Mouse (Mus musculus): ENCODE data around the gene Pfkl. TPM values are rescaled to one million over a fixed set of nuclear protein-coding genes. Genes with fewer than 3 reads are reported as not detected.
"Not testable (repeated sequence)": the region's sequence is repeated elsewhere in the genome, so short reads cannot be mapped to it uniquely, and the experiment has no call there.

Gene Pfkl
- 1 to 10 TPM; 6.0 to 8.6 TPM for total RNA-seq (2021)
- long read RNA-seq, experiment 1, transcript Pfkl-201 (22 exons, 3,730 nt), result major isoform, 6 of 8 reads
- long read RNA-seq, experiment 1, partial matches to known transcripts, result 2 of 8 reads
- long read RNA-seq, experiment 1, other reads (novel, unspliced or antisense), result 0 of 8 reads
- long read RNA-seq, experiment 2, transcript Pfkl-201 (22 exons, 3,730 nt), result major isoform, 13 of 16 reads
- long read RNA-seq, experiment 2, partial matches to known transcripts, result 2 of 16 reads
- long read RNA-seq, experiment 2, other reads (novel, unspliced or antisense), result 1 of 16 reads

- no peak for DNase-seq
- intact Hi-C loops (cut with DNase I), result no loop called here
Measured at GRCm38 (mm10) chr10:78009945-78010293, at the start of gene Pfkl. TSS of gene Pfkl (minus strand) at chr10:78010083.

- intact Hi-C loops (cut with DNase I), result no loop called here
- no peak for DNase-seq
Measured at GRCm38 (mm10) chr10:78057056-78057455, 47.2 kb upstream of the Pfkl start.

- intact Hi-C loops (cut with DNase I), result no loop called here
- DNase-seq, result no peak
Measured at GRCm38 (mm10) chr10:78054633-78055565, 45.0 kb upstream of the Pfkl start.

GRCm38 (mm10) chr10:78049519-78050035, 39.7 kb upstream of the Pfkl start:
- DNase-seq, result no peak
- intact Hi-C loops (cut with DNase I), result no loop called here

GRCm38 (mm10) chr10:78048061-78048730, 38.3 kb upstream of the Pfkl start:
- intact Hi-C loops (cut with DNase I), result no loop called here
- no peak for DNase-seq

- intact Hi-C loops (cut with DNase I), result no loop called here
- DNase-seq, result no peak
Measured at GRCm38 (mm10) chr10:78046388-78046787, 36.5 kb upstream of the Pfkl start.

- intact Hi-C loops (cut with DNase I), result no loop called here
Measured at GRCm38 (mm10) chr10:78044531-78044930, 34.6 kb upstream of the Pfkl start.

GRCm38 (mm10) chr10:78043406-78043836, 33.5 kb upstream of the Pfkl start, which contains the start of gene Aire:
TSS of gene Aire (minus strand) at chr10:78043610.
- DNase-seq, result peak in 1 of 2 experiments; percentile 45
- intact Hi-C loops (cut with DNase I), result loop anchor here (2.0 kb wide), 1 partner anchor 55 kb away; no protein-coding TSS in a partner anchor

More at GRCm38 (mm10) chr10:78044531-78044930, 34.6 kb upstream of the Pfkl start:
- DNase-seq, result no peak

- intact Hi-C loops (cut with DNase I), result loop anchor here (2.0 kb wide), 1 partner anchor 56 kb away; no protein-coding TSS in a partner anchor
- no peak for DNase-seq
Measured at GRCm38 (mm10) chr10:78042697-78043405, 33.0 kb upstream of the Pfkl start.

GRCm38 (mm10) chr10:78042096-78042495, 32.2 kb upstream of the Pfkl start:
- intact Hi-C loops (cut with DNase I), result loop anchor here (2.0 kb wide), 1 partner anchor 57 kb away; no protein-coding TSS in a partner anchor
- DNase-seq, result no peak

GRCm38 (mm10) chr10:78041647-78042046, 31.8 kb upstream of the Pfkl start, which contains the start of gene Dnmt3l:
TSS of gene Dnmt3l (plus strand) at chr10:78041947.
- DNase-seq, result no peak
- intact Hi-C loops (cut with DNase I), result loop anchor here (2.0 kb wide), 1 partner anchor 57 kb away; no protein-coding TSS in a partner anchor

- DNase-seq, result no peak
- intact Hi-C loops (cut with DNase I), result no loop called here
Measured at GRCm38 (mm10) chr10:78037139-78037538, 27.3 kb upstream of the Pfkl start.

- no peak for DNase-seq
- intact Hi-C loops (cut with DNase I), result no loop called here
Measured at GRCm38 (mm10) chr10:78031987-78032386, 22.1 kb upstream of the Pfkl start.

- intact Hi-C loops (cut with DNase I), result loop anchor here (5.0 kb wide), 1 partner anchor 133 kb away; no protein-coding TSS in a partner anchor
Measured at GRCm38 (mm10) chr10:78029080-78029479, 19.2 kb upstream of the Pfkl start.

GRCm38 (mm10) chr10:78028129-78028528, 18.2 kb upstream of the Pfkl start:
- DNase-seq, result peak; percentile 32 to 60
- intact Hi-C loops (cut with DNase I), result loop anchor here (5.0 kb wide), 1 partner anchor 134 kb away; no protein-coding TSS in a partner anchor

More at GRCm38 (mm10) chr10:78029080-78029479, 19.2 kb upstream of the Pfkl start:
- no peak for DNase-seq

- intact Hi-C loops (cut with DNase I), result loop anchor here (5.0 kb wide), 1 partner anchor 137 kb away; no protein-coding TSS in a partner anchor
- DNase-seq, result not testable (repeated sequence)
Measured at GRCm38 (mm10) chr10:78025453-78025852, 15.6 kb upstream of the Pfkl start.

GRCm38 (mm10) chr10:78019984-78020383, 10.1 kb upstream of the Pfkl start:
- not testable (repeated sequence) for DNase-seq
- intact Hi-C loops (cut with DNase I), result loop anchor here (5.0 kb wide), 1 partner anchor 38 kb away; no protein-coding TSS in a partner anchor

GRCm38 (mm10) chr10:78019291-78019690, 9.4 kb upstream of the Pfkl start:
- intact Hi-C loops (cut with DNase I), result loop anchor here (5.0 kb wide), 1 partner anchor 37 kb away; no protein-coding TSS in a partner anchor
- no peak for DNase-seq

- intact Hi-C loops (cut with DNase I), result loop anchor here (5.0 kb wide), 1 partner anchor 36 kb away; no protein-coding TSS in a partner anchor
- peak; percentile 47 to 62 for DNase-seq
Measured at GRCm38 (mm10) chr10:78018797-78019203, 8.9 kb upstream of the Pfkl start.

Measured in gastrocnemius, postnatal 36 days (tissue).